Mouse (Mus musculus) left cerebral cortex, adult 11 months (tissue): Measurements from ENCODE around the gene Fmo1.
"Not testable (repeated sequence)": the region's sequence is repeated elsewhere in the genome, so short reads cannot be mapped to it uniquely, and the experiment has no call there.

Source experiments
- DNase-seq: peaks from one replicate; pipeline ENCODE4 v3.0.0; 2022; ENCODE audit warnings: low spot score

Gene Fmo1

DNA sequence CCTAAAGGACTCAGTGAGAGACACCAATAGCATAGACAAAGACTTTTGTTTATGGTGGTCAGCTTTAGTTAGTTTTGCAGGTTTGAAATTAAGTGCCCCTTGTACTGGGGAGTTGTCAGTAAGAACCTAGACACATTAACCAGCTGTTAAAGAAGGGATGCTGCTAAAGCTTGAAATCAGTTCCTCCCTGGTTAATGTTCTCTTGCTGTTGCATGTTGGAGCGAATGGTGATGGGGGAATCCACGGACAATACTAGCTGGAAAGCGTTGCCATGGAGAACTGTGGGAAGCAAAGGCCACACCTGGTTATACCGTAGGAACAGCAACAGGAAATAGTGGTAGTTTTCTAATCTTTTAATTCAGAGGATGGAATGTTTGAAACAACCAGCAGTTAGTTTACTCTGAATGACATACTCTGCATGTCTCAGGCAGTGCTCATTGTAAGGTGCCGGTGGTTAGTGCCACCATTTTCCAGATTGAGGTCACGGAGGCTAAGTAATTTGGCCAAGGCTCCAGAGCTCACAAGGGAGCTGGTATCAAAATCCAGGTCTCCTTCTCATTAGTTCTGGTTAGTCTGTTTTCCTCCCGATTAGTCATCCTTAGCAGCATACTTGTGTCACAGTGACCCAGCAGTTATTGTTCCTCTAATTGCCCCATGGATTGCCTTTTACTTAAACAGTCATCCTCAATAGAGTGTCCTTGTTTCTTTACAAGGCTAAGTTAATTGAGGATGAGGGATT lies 73.9 kb downstream of the Fmo1 start:
- DNase-seq: no peak

DNA sequence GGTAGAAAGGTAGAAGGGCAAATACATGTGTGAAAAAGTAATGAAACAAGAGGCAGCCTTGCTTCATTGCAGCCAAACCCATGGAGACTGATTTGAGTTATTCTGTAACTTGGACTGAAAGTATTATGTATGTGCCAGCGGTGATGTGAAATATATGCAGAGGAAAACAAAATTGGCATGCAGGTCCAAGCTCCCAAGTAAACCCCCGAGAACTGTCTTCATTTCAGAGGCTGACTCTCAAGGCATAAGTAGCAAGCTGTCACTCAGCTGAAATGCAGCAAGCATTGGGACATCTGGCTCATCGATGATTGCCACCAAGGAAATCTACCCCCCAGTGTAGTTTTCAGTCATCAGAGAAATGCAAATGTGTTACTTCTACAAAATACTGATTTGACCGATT lies 81.2 kb downstream of the Fmo1 start:
- DNase-seq: no peak

DNA sequence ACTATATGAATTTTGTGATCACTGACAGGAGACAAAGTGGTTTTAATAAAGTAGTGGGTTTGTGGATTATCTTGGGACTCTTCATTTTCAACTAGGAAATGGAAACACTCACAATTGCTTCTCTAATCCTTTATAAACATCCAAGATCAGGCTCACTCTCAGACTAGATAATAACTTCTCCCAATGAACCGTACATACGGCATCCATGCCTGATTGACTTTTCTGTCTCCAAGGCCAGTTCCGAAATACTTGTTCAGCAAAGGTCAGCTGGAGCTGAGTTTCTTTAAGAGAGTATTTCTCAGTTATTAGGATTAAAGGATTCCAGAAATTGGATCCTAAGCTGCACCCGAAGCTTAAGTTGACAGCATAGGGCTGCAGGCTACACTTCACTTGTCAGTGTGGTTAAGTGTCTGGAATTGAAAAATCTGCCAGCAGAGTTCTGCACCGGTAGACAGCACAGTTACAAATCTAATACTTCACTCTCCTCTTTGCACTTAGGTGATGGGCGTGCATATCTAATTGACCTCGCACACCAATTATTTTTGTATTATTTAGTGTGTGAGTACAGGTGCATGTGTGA lies 82.7 kb downstream of the Fmo1 start:
- no peak for DNase-seq

DNA sequence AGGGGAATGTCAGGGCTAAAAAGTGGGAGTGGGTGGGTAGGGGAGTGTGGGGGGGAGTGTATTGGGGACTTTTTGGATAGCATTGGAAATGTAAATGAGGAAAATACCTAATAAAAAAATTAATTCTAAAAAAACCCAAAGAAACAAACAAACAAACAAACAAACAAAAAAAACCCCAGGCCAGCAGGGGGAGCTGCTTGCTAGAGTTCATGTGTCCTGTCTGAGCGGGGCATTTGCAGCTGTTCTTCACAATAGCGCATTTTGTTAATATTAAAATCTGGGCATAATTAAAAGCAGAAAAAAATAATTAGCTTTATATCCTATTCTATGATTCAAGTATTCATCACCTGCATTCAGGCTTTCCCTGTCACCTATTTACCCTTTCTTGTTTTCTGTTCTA lies 85.4 kb downstream of the Fmo1 start:
- not testable (repeated sequence) for DNase-seq
